Comparison of ENCODE assay signal across 22 mouse cellular contexts in the genomic region with DNA sequence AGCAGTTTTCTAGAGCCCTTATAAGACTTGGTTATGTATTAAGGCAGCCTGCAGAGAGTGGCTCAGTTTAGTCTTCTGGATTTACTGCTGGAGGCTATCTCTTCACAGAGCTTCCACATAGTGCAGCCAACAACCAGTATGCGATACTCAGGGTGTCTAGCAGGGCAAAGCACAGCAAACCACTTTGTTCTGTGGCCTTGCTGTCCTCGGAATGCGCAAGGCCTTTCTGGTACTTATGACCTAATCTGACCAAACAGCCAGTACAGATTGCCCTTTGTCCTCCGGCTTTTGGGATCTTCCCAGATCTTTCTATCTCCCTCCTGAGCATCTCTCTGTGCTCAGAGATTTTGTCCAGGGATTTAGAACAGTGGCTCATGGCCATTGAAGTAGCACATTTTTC. TPM values are rescaled to one million over a fixed set of nuclear protein-coding genes. Genes with fewer than 3 reads are reported as not detected.
DNase-seq lines count a peak whose midpoint lies in the region; ATAC-seq and TF ChIP-seq lines count a peak whose summit lies in the region.
"Had no signal": no experiment of that assay in that cellular context is flagged by ENCODE, and none has a peak within 500 bp of the region (broad histone marks: within the 10 kb centered on the region; RNA-seq: fewer than 3 reads in every experiment).

No protein-coding gene starts in this region.

- H3K9ac ChIP-seq in kidney, embryonic 15.5 days = no peak overlapping the region
- H3K9ac ChIP-seq: forebrain, embryonic 15.5 days; hindbrain, embryonic 13.5 days; midbrain, embryonic 13.5 days had no signal

- 88% methylated on average over 4 of the region's 4 CpGs for WGBS in kidney, embryonic 15.5 days

- H3K4me1 ChIP-seq in kidney, embryonic 15.5 days = no peaks in the 10 kb centered on the region
- H3K4me1 ChIP-seq: embryonic facial prominence, embryonic 10.5 days; forebrain, embryonic 15.5 days; hindbrain, embryonic 13.5 days; midbrain, embryonic 13.5 days had no signal

- no peak for ATAC-seq in kidney, embryonic 15.5 days (replicated peaks; ENCODE audit: low FRiP score)
- ATAC-seq: CD4-positive, CD25-positive, alpha-beta regulatory T cell, adult 4 months; forebrain, embryonic 15.5 days; midbrain, embryonic 13.5 days had no signal

- no peaks in the 10 kb centered on the region for H3K27me3 ChIP-seq in kidney, embryonic 15.5 days
- H3K27me3 ChIP-seq: forebrain, embryonic 15.5 days; hindbrain, embryonic 13.5 days; midbrain, embryonic 13.5 days had no signal

- H3K36me3 ChIP-seq in kidney, embryonic 15.5 days = peaks cover 5% of the 10 kb centered on the region; the same call in 1 of the 2 replicates
- H3K36me3 ChIP-seq: forebrain, embryonic 15.5 days; hindbrain, embryonic 13.5 days; midbrain, embryonic 13.5 days had no signal

- H3K9me3 ChIP-seq in kidney, embryonic 15.5 days (replicated peaks) = no peaks in the 10 kb centered on the region
- H3K9me3 ChIP-seq: embryonic facial prominence, embryonic 10.5 days; forebrain, embryonic 15.5 days; hindbrain, embryonic 13.5 days; midbrain, embryonic 13.5 days had no signal

- DNase-seq in adrenal gland, adult 8-10 months = peak; percentile 12
- DNase-seq in adrenal gland, postnatal 25 days = no peak
- no peak for DNase-seq in layer of hippocampus, adult 2 months (ENCODE audit: low spot score in 2 of 2)
- no peak for DNase-seq in layer of hippocampus, adult 8-10 months (ENCODE audit: low spot score in 2 of 2)
- DNase-seq in testis, postnatal 14 days (ENCODE audit: low spot score) = peak; percentile 64
- no peak for DNase-seq in testis, postnatal 10 days (ENCODE audit: low spot score)
- DNase-seq in thymus, postnatal 25 days = no peak
- DNase-seq: gastrocnemius, postnatal 25 days; heart, adult 2 months; kidney, adult 11 months; lung, adult 18-20 months; lung, postnatal 14 days; thymus, postnatal 36 days had no signal

- TF ChIP-seq CTCF in layer of hippocampus, adult 2 months (conservative IDR thresholded peaks at IDR 0.05) = no peak

- H3K4me3 ChIP-seq in layer of hippocampus, adult 2 months = no peak overlapping the region
- H3K4me3 ChIP-seq in kidney, embryonic 15.5 days (replicated peaks) = no peak overlapping the region
- H3K4me3 ChIP-seq: embryonic facial prominence, embryonic 10.5 days; forebrain, embryonic 15.5 days; heart, adult 2 months; hindbrain, embryonic 13.5 days; midbrain, embryonic 13.5 days had no signal

- H3K27ac ChIP-seq in layer of hippocampus, adult 2 months = peak overlapping the region; percentile 73
- no peak overlapping the region for H3K27ac ChIP-seq in kidney, embryonic 15.5 days
- H3K27ac ChIP-seq: embryonic facial prominence, embryonic 10.5 days; forebrain, embryonic 15.5 days; heart, adult 2 months; hindbrain, embryonic 13.5 days; midbrain, embryonic 13.5 days had no signal

- no peak overlapping the region for H3K4me2 ChIP-seq in kidney, embryonic 15.5 days
- H3K4me2 ChIP-seq: forebrain, embryonic 15.5 days; hindbrain, embryonic 13.5 days; liver, embryonic 11.5 days; midbrain, embryonic 13.5 days had no signal

RNA-seq across cellular contexts. Expression of gene Fam228a, which starts 52.8 kb away (rescaled TPM):
- total RNA-seq in adrenal gland, adult 8-10 months (2022) = under 1 TPM in 3 of 4 experiments, not detected in 1; 0.28 to 0.59 (median 0.48) TPM
- total RNA-seq in adrenal gland, postnatal 25 days (2021) = 0.38 and 0.49 TPM in 2 replicates
- 1 to 10 TPM; 2.4 to 4.9 TPM for total RNA-seq in layer of hippocampus, adult 2 months (2021)
- 1 to 10 TPM; 1.6 to 3.9 (median 3.5) TPM for total RNA-seq in layer of hippocampus, adult 8-10 months (2022)
- 0.10 and 0.15 TPM in 2 replicates for polyA plus RNA-seq in kidney, embryonic 15.5 days (2015; fragmentation: Nextera tagmentation; extraction: Ambion mirVana)
- total RNA-seq: heart, adult 2 months; monocyte, adult 5-6 weeks had no signal
- polyA plus RNA-seq: large intestine, adult 2 months had no signal

Comparison
In these comparisons a context has a peak if more than half of its experiments do, and no peak if none do; other contexts are left out.
1. DNase-seq: peak in adrenal gland, adult 8-10 months (single experiment) and testis, postnatal 14 days (single experiment); none in adrenal gland, postnatal 25 days (single experiment), layer of hippocampus, adult 2 months (0 of 2), layer of hippocampus, adult 8-10 months (0 of 2), testis, postnatal 10 days (single experiment) and thymus, postnatal 25 days (single experiment).